Mouse (Mus musculus): ENCODE results near the gene Gm21876. TPM values are rescaled to one million over a fixed set of nuclear protein-coding genes. Genes with fewer than 3 reads are reported as not detected.

The Gm21876 gene
- total RNA-seq (2015; ENCODE audit: low replicate concordance) (not detected in 2 replicates), total RNA-seq (2017; ENCODE audit: low replicate concordance) (not detected in 2 replicates)

GRCm38 (mm10) chrX:21175553-21175952 is at the start of gene Gm21876:
Gene Gm21876 (minus strand): TSS chrX:21175653.
- ATAC-seq (replicated peaks; ENCODE audit: low FRiP score, poor library complexity, severe bottlenecking): no peak

- no peak for ATAC-seq (replicated peaks; ENCODE audit: low FRiP score, poor library complexity, severe bottlenecking)
Observed at GRCm38 (mm10) chrX:21220422-21220821, 45.0 kb upstream of the Gm21876 start.

GRCm38 (mm10) chrX:21146675-21147074 is 28.8 kb downstream of the Gm21876 start:
- ATAC-seq (replicated peaks; ENCODE audit: low FRiP score, poor library complexity, severe bottlenecking): peak; percentile 42; the same call in 1 of the 2 replicates

Other genes with a start within 250 kb of the Gm21876 start
- 31.4 and 34.8 TPM in 2 replicates for gene Cfp, start 244.1 kb downstream of the Gm21876 start, total RNA-seq (2015; ENCODE audit: low replicate concordance)
- 13.2 and 19.8 TPM in 2 replicates for gene Cfp, start 244.1 kb downstream of the Gm21876 start, total RNA-seq (2017; ENCODE audit: low replicate concordance)
- 1.4 and 2.5 TPM in 2 replicates for gene Elk1, start 225.0 kb downstream of the Gm21876 start, total RNA-seq (2015; ENCODE audit: low replicate concordance)
- 0.53 and 2.1 TPM in 2 replicates for gene Elk1, start 225.0 kb downstream of the Gm21876 start, total RNA-seq (2017; ENCODE audit: low replicate concordance)
- gene Uxt, start 213.6 kb downstream of the Gm21876 start, total RNA-seq (2015; ENCODE audit: low replicate concordance): 10.1 and 26.7 TPM in 2 replicates
- gene Uxt, start 213.6 kb downstream of the Gm21876 start, total RNA-seq (2017; ENCODE audit: low replicate concordance): 5.7 and 17.1 TPM in 2 replicates
- gene Zfp182, start 113.3 kb downstream of the Gm21876 start, total RNA-seq (2015; ENCODE audit: low replicate concordance): 10.5 and 16.6 TPM in 2 replicates
- 7.2 and 8.9 TPM in 2 replicates for gene Zfp182, start 113.3 kb downstream of the Gm21876 start, total RNA-seq (2017; ENCODE audit: low replicate concordance)
- gene Spaca5, start 107.2 kb downstream of the Gm21876 start, total RNA-seq (2015; ENCODE audit: low replicate concordance): not detected in 2 replicates
- not detected in 2 replicates for gene Spaca5, start 107.2 kb downstream of the Gm21876 start, total RNA-seq (2017; ENCODE audit: low replicate concordance)
- gene Zfp300, start 86.1 kb downstream of the Gm21876 start, total RNA-seq (2015; ENCODE audit: low replicate concordance): not detected in 2 replicates
- gene Zfp300, start 86.1 kb downstream of the Gm21876 start, total RNA-seq (2017; ENCODE audit: low replicate concordance): not detected in 2 replicates
- not detected in 2 replicates for gene Ssxa1, start 59.8 kb downstream of the Gm21876 start, total RNA-seq (2015; ENCODE audit: low replicate concordance)
- gene Ssxa1, start 59.8 kb downstream of the Gm21876 start, total RNA-seq (2017; ENCODE audit: low replicate concordance): not detected in 2 replicates

All from erythroid progenitor cell, adult 5-6 weeks (primary cell).